8 mouse cellular contexts compared by ENCODE assay signal in the genomic region with DNA sequence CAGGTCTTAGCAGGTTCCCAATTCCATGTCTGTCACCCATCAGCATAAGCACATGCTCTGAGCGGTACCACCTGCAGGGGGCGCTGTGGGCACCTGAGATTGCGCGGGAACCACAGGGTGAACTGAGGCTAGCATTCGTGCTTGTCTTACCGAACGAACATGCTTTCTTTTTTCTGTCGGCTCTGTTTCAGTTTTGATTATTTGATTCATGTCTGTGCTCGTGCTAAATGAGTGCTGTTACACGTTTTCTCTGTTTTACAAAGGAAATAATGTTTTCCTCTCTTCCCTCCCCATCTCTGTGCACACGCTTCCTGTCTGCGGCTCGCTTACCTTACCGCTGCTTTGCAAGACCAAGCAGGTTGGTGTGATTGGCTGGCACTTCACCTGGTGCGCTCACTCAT. TPM values are rescaled to one million over a fixed set of nuclear protein-coding genes. Genes with fewer than 3 reads are reported as not detected.
DNase-seq lines count a peak whose midpoint lies in the region; ATAC-seq and TF ChIP-seq lines count a peak whose summit lies in the region.
"Had no signal": no experiment of that assay in that cellular context is flagged by ENCODE, and none has a peak within 500 bp of the region (broad histone marks: within the 10 kb centered on the region; RNA-seq: fewer than 3 reads in every experiment).

No protein-coding gene starts in this region.

- no peak overlapping the region for H3K27ac ChIP-seq in kidney, postnatal 0 days
- no peak overlapping the region for H3K27ac ChIP-seq in kidney, embryonic 15.5 days
- H3K27ac ChIP-seq in ES-Bruce4 (ENCODE audit: insufficient read depth, low read length), result no peak overlapping the region
- H3K27ac ChIP-seq in liver, embryonic 11.5 days (ENCODE audit: low read depth, low read length), result no peak overlapping the region
- H3K27ac ChIP-seq: hindbrain, embryonic 15.5 days had no signal

- no peaks in the 10 kb centered on the region for H3K9me3 ChIP-seq in kidney, postnatal 0 days (replicated peaks; ENCODE audit: low read length)
- H3K9me3 ChIP-seq in kidney, embryonic 15.5 days (replicated peaks), result no peaks in the 10 kb centered on the region
- no peaks in the 10 kb centered on the region for H3K9me3 ChIP-seq in ES-Bruce4 (replicated peaks; ENCODE audit: control insufficient read depth, insufficient read depth, low read length, poor library complexity, severe bottlenecking)
- H3K9me3 ChIP-seq in liver, embryonic 11.5 days (ENCODE audit: control insufficient read depth, low read length), result no peaks in the 10 kb centered on the region
- H3K9me3 ChIP-seq: hindbrain, embryonic 15.5 days had no signal

- 46% methylated on average over 15 of the region's 15 CpGs for WGBS in kidney, postnatal 0 days
- 44% methylated on average over 15 of the region's 15 CpGs for WGBS in kidney, embryonic 15.5 days
- WGBS in liver, embryonic 11.5 days, result 27% methylated on average over 15 of the region's 15 CpGs

- no peak for TF ChIP-seq POLR2A in ES-Bruce4 (IDR thresholded peaks at IDR 0.05; ENCODE audit: insufficient read depth, low read length)

- H3K36me3 ChIP-seq in kidney, postnatal 0 days (ENCODE audit: insufficient read depth, low read length), result peaks cover 26% of the 10 kb centered on the region
- peaks cover 83% of the 10 kb centered on the region for H3K36me3 ChIP-seq in kidney, embryonic 15.5 days
- no peaks in the 10 kb centered on the region for H3K36me3 ChIP-seq in ES-Bruce4 (ENCODE audit: control insufficient read depth, insufficient read depth, low read length, poor library complexity, severe bottlenecking)
- H3K36me3 ChIP-seq in liver, embryonic 11.5 days (ENCODE audit: control insufficient read depth, insufficient read depth, low read length), result peaks cover 9% of the 10 kb centered on the region; the same call in 1 of the 2 replicates

- peak; percentile 18 for DNase-seq in kidney, postnatal 0 days (ENCODE audit: low spot score)
- DNase-seq in adrenal gland, postnatal 14 days, result peak; percentile 66
- peak; percentile 21 to 42 for DNase-seq in frontal cortex, postnatal 36 days (ENCODE audit: low spot score in 2 of 2)
- peak; percentile 69 for DNase-seq in liver, embryonic 11.5 days (ENCODE audit: low spot score)
- DNase-seq in retina, embryonic 14.5 days (ENCODE audit: low spot score), result peak; percentile 68

- TF ChIP-seq CTCF in kidney, postnatal 0 days (IDR thresholded peaks at IDR 0.05; ENCODE audit: low read depth), result peak; percentile 70
- TF ChIP-seq CTCF in ES-Bruce4 (IDR thresholded peaks at IDR 0.05; ENCODE audit: low read depth, low read length), result peak; percentile 98

- H3K27me3 ChIP-seq in kidney, postnatal 0 days (ENCODE audit: insufficient read depth, low read length), result no peaks in the 10 kb centered on the region
- no peaks in the 10 kb centered on the region for H3K27me3 ChIP-seq in kidney, embryonic 15.5 days
- H3K27me3 ChIP-seq in ES-Bruce4 (ENCODE audit: control insufficient read depth, insufficient read depth, low read length, poor library complexity, severe bottlenecking), result no peaks in the 10 kb centered on the region
- H3K27me3 ChIP-seq in liver, embryonic 11.5 days (replicated peaks; ENCODE audit: control insufficient read depth, insufficient read depth, low read length), result no peaks in the 10 kb centered on the region
- H3K27me3 ChIP-seq: hindbrain, embryonic 15.5 days had no signal

- H3K4me1 ChIP-seq in kidney, postnatal 0 days (replicated peaks; ENCODE audit: insufficient read depth, low read length), result no peaks in the 10 kb centered on the region
- no peaks in the 10 kb centered on the region for H3K4me1 ChIP-seq in kidney, embryonic 15.5 days
- no peaks in the 10 kb centered on the region for H3K4me1 ChIP-seq in ES-Bruce4 (ENCODE audit: control insufficient read depth, insufficient read depth, low read length)
- H3K4me1 ChIP-seq in liver, embryonic 11.5 days (replicated peaks; ENCODE audit: control insufficient read depth, insufficient read depth, low read length), result no peaks in the 10 kb centered on the region
- H3K4me1 ChIP-seq: hindbrain, embryonic 15.5 days had no signal

- H3K4me2 ChIP-seq in kidney, postnatal 0 days (ENCODE audit: low read length), result no peak overlapping the region
- no peak overlapping the region for H3K4me2 ChIP-seq in kidney, embryonic 15.5 days
- H3K4me2 ChIP-seq in liver, embryonic 11.5 days, result peak overlapping the region; percentile 58
- H3K4me2 ChIP-seq: hindbrain, embryonic 15.5 days had no signal

- H3K4me3 ChIP-seq in kidney, postnatal 0 days (replicated peaks; ENCODE audit: low read depth, low read length), result no peak overlapping the region
- H3K4me3 ChIP-seq in kidney, embryonic 15.5 days (replicated peaks), result no peak overlapping the region
- H3K4me3 ChIP-seq in ES-Bruce4 (ENCODE audit: low read depth, low read length), result no peak overlapping the region
- H3K4me3 ChIP-seq in liver, embryonic 11.5 days (ENCODE audit: low read depth, low read length), result no peak overlapping the region
- H3K4me3 ChIP-seq: hindbrain, embryonic 15.5 days had no signal

- TF ChIP-seq EP300 in ES-Bruce4 (IDR thresholded peaks at IDR 0.05; ENCODE audit: insufficient read depth, low read depth, low read length), result 0 out of 2 replicates have a peak, but pooled peaks have one; percentile 8

- ATAC-seq in kidney, postnatal 0 days (replicated peaks; ENCODE audit: low FRiP score, low read depth), result no peak
- ATAC-seq in kidney, embryonic 15.5 days (replicated peaks; ENCODE audit: low FRiP score), result no peak
- peak; percentile 62; the same call in 1 of the 2 replicates for ATAC-seq in liver, embryonic 11.5 days (replicated peaks; ENCODE audit: low FRiP score)

- H3K9ac ChIP-seq in kidney, postnatal 0 days (ENCODE audit: low read depth, low read length), result no peak overlapping the region
- no peak overlapping the region for H3K9ac ChIP-seq in kidney, embryonic 15.5 days
- no peak overlapping the region for H3K9ac ChIP-seq in ES-Bruce4 (ENCODE audit: low read depth, poor library complexity, severe bottlenecking)
- no peak overlapping the region for H3K9ac ChIP-seq in liver, embryonic 11.5 days (ENCODE audit: low read depth, low read length)
- H3K9ac ChIP-seq: hindbrain, embryonic 15.5 days had no signal

RNA-seq across cellular contexts. Expression of gene Kif3a, which starts 23.2 kb away (rescaled TPM):
- 50.6 and 54.6 TPM in 2 replicates for polyA plus RNA-seq in kidney, postnatal 0 days (2015; fragmentation: Nextera tagmentation; extraction: Ambion mirVana)
- polyA plus RNA-seq in kidney, embryonic 15.5 days (2015; fragmentation: Nextera tagmentation; extraction: Ambion mirVana), result 65.6 and 68.6 TPM in 2 replicates
- polyA plus RNA-seq in ES-Bruce4 (2011; ENCODE audit: insufficient read depth, insufficient read length, low read depth, missing spikeins), result 28.9 and 31.6 TPM in 2 replicates
- 28.0 and 31.0 TPM in 2 replicates for total RNA-seq in adrenal gland, postnatal 14 days (2021)
- 22.3 and 27.4 TPM in 2 replicates for polyA plus RNA-seq in liver, embryonic 11.5 days (2014; fragmentation: Nextera tagmentation; extraction: Ambion mirVana)

RNA-seq across cellular contexts. Expression of gene Il4, which starts 28.1 kb away (rescaled TPM):
- polyA plus RNA-seq in kidney, postnatal 0 days (2015; fragmentation: Nextera tagmentation; extraction: Ambion mirVana), result 0.78 and 1.1 TPM in 2 replicates
- 1.2 and 1.3 TPM in 2 replicates for polyA plus RNA-seq in kidney, embryonic 15.5 days (2015; fragmentation: Nextera tagmentation; extraction: Ambion mirVana)
- polyA plus RNA-seq in ES-Bruce4 (2011; ENCODE audit: insufficient read depth, insufficient read length, low read depth, missing spikeins), result not detected in 2 replicates
- total RNA-seq in adrenal gland, postnatal 14 days (2021), result not detected in 2 replicates
- 1.9 and 3.2 TPM in 2 replicates for polyA plus RNA-seq in liver, embryonic 11.5 days (2014; fragmentation: Nextera tagmentation; extraction: Ambion mirVana)

RNA-seq across cellular contexts. Expression of gene Il13, which starts 44.1 kb away (rescaled TPM):
- not detected in 2 replicates for polyA plus RNA-seq in kidney, postnatal 0 days (2015; fragmentation: Nextera tagmentation; extraction: Ambion mirVana)
- not detected in 2 replicates for polyA plus RNA-seq in kidney, embryonic 15.5 days (2015; fragmentation: Nextera tagmentation; extraction: Ambion mirVana)
- not detected in 2 replicates for polyA plus RNA-seq in ES-Bruce4 (2011; ENCODE audit: insufficient read depth, insufficient read length, low read depth, missing spikeins)
- total RNA-seq in adrenal gland, postnatal 14 days (2021), result not detected in 2 replicates
- polyA plus RNA-seq in liver, embryonic 11.5 days (2014; fragmentation: Nextera tagmentation; extraction: Ambion mirVana), result not detected in 2 replicates
- polyA plus RNA-seq: hindbrain, embryonic 15.5 days had no signal

Comparison
In these comparisons a context has a peak if more than half of its experiments do, and no peak if none do; other contexts are left out.
1. DNase-seq: peak in every context shown above with its lines; median percentile 69 in liver, embryonic 11.5 days; 68 in retina, embryonic 14.5 days; 66 in adrenal gland, postnatal 14 days; 32 in frontal cortex, postnatal 36 days; 18 in kidney, postnatal 0 days.